Mouse (Mus musculus): ENCODE measurements around the gene Zhx3.

The Zhx3 gene

GRCm38 (mm10) chr2:160872890-160873382 lies at the start of gene Zhx3:
Zhx3 (minus strand) TSS chr2:160872998.
- DNase-seq (ENCODE audit: low spot score): peak; percentile 96

- no peak for DNase-seq (ENCODE audit: low spot score)
Observed at GRCm38 (mm10) chr2:160921285-160921684, 48.5 kb upstream of the Zhx3 start.

GRCm38 (mm10) chr2:160918930-160919215 lies 46.1 kb upstream of the Zhx3 start:
- DNase-seq (ENCODE audit: low spot score): no peak

GRCm38 (mm10) chr2:160918154-160918929 lies 45.5 kb upstream of the Zhx3 start:
- no peak for DNase-seq (ENCODE audit: low spot score)

- no peak for DNase-seq (ENCODE audit: low spot score)
Observed at GRCm38 (mm10) chr2:160917313-160917712, 44.5 kb upstream of the Zhx3 start.

GRCm38 (mm10) chr2:160916714-160917113 lies 43.9 kb upstream of the Zhx3 start:
- DNase-seq (ENCODE audit: low spot score): no peak

- no peak for DNase-seq (ENCODE audit: low spot score)
Observed at GRCm38 (mm10) chr2:160915821-160916610, 43.2 kb upstream of the Zhx3 start.

- no peak for DNase-seq (ENCODE audit: low spot score)
Observed at GRCm38 (mm10) chr2:160914656-160915055, 41.9 kb upstream of the Zhx3 start.

- DNase-seq (ENCODE audit: low spot score): peak; percentile 63
Observed at GRCm38 (mm10) chr2:160912231-160912671, 39.5 kb upstream of the Zhx3 start, which contains the start of gene Emilin3. Emilin3 (minus strand) TSS chr2:160912328.

- DNase-seq (ENCODE audit: low spot score): peak; percentile 64
Observed at GRCm38 (mm10) chr2:160911558-160912201, 38.9 kb upstream of the Zhx3 start.

GRCm38 (mm10) chr2:160910633-160911032 lies 37.8 kb upstream of the Zhx3 start:
- no peak for DNase-seq (ENCODE audit: low spot score)

GRCm38 (mm10) chr2:160908607-160909006 lies 35.8 kb upstream of the Zhx3 start:
- no peak for DNase-seq (ENCODE audit: low spot score)

- DNase-seq (ENCODE audit: low spot score): no peak
Observed at GRCm38 (mm10) chr2:160906101-160906500, 33.3 kb upstream of the Zhx3 start.

- no peak for DNase-seq (ENCODE audit: low spot score)
Observed at GRCm38 (mm10) chr2:160905301-160905700, 32.5 kb upstream of the Zhx3 start.

GRCm38 (mm10) chr2:160901656-160902412 lies 29.0 kb upstream of the Zhx3 start:
- no peak for DNase-seq (ENCODE audit: low spot score)

GRCm38 (mm10) chr2:160891697-160892096 lies 18.9 kb upstream of the Zhx3 start:
- no peak for DNase-seq (ENCODE audit: low spot score)

- no peak for DNase-seq (ENCODE audit: low spot score)
Observed at GRCm38 (mm10) chr2:160891045-160891444, 18.2 kb upstream of the Zhx3 start.

- DNase-seq (ENCODE audit: low spot score): peak; percentile 79
Observed at GRCm38 (mm10) chr2:160887859-160888258, 15.1 kb upstream of the Zhx3 start.

- peak; percentile 89 for DNase-seq (ENCODE audit: low spot score)
Observed at GRCm38 (mm10) chr2:160887284-160887683, 14.5 kb upstream of the Zhx3 start.

GRCm38 (mm10) chr2:160886221-160886620 lies 13.4 kb upstream of the Zhx3 start:
- DNase-seq (ENCODE audit: low spot score): peak; percentile 27

- DNase-seq (ENCODE audit: low spot score): peak; percentile 70
Observed at GRCm38 (mm10) chr2:160884830-160885229, 12.0 kb upstream of the Zhx3 start.

GRCm38 (mm10) chr2:160883912-160884311 lies 11.1 kb upstream of the Zhx3 start:
- peak; percentile 43 for DNase-seq (ENCODE audit: low spot score)
